Mouse (Mus musculus): ENCODE data around the gene Dnase2a.

GRCm38 (mm10) chr8:84901071-84901470 lies 7.3 kb upstream of the Dnase2a start:
- TF ChIP-seq CTCF (IDR thresholded peaks at IDR 0.05; ENCODE audit: borderline replicate concordance, control insufficient read depth, extremely low read depth, insufficient read depth, low read length, poor library complexity), result no peak
- no peak for TF ChIP-seq POLR2A (IDR thresholded peaks at IDR 0.05; ENCODE audit: control insufficient read depth, extremely low read depth, insufficient read depth, low read length, poor library complexity)
